In genomic region chr2:61548021-61548420, GRCm38 (mm10) we compare ENCODE assay signal across 32 mouse cellular contexts. TPM values are rescaled to one million over a fixed set of nuclear protein-coding genes. Genes with fewer than 3 reads are reported as not detected.
DNase-seq lines count a peak whose midpoint lies in the region; ATAC-seq lines count a peak whose summit lies in the region.
"Had no signal": no experiment of that assay in that cellular context is flagged by ENCODE, and none has a peak within 500 bp of the region (broad histone marks: within the 10 kb centered on the region; RNA-seq: fewer than 3 reads in every experiment).

No protein-coding gene starts in this region.

- no peak overlapping the region for H3K4me3 ChIP-seq in embryonic facial prominence, embryonic 11.5 days (ENCODE audit: low read depth, low read length)
- H3K4me3 ChIP-seq in limb, embryonic 11.5 days (ENCODE audit: low read depth, low read length): no peak overlapping the region
- H3K4me3 ChIP-seq: embryonic facial prominence, embryonic 15.5 days; forebrain, embryonic 13.5 days; heart, adult 2 months; heart, embryonic 12.5 days; hindbrain, embryonic 15.5 days; limb, embryonic 12.5 days; liver, embryonic 15.5 days; neural tube, embryonic 13.5 days; stomach, embryonic 15.5 days had no signal

- DNase-seq in embryo, embryonic 10 days (ENCODE audit: low spot score): peak; percentile 17
- DNase-seq in embryo, embryonic 9.5 days (ENCODE audit: extremely low spot score): no peak
- DNase-seq in 3T3-L1 (ENCODE audit: low read depth, low spot score): peak; percentile 48
- DNase-seq in embryonic facial prominence, embryonic 11.5 days (ENCODE audit: low spot score): peak; percentile 58
- peak; percentile 36 for DNase-seq in limb, embryonic 11.5 days (ENCODE audit: low spot score)
- DNase-seq in adrenal gland, postnatal 36 days: no peak
- DNase-seq in spleen, postnatal 14 days (ENCODE audit: low spot score in 2 of 2): no peak
- DNase-seq: adrenal gland, postnatal 10 days; cerebellum, adult 11-12 months; cerebellum, adult 9-11 months; gastrocnemius, postnatal 36 days; heart, adult 2 months; heart, postnatal 4 days; kidney, adult 11 months; kidney, postnatal 36 days; layer of hippocampus, postnatal 36 days; lung, embryonic 14.5 days; right cerebral cortex, postnatal 14 days; thymus, postnatal 25 days had no signal

- no peak overlapping the region for H3K4me2 ChIP-seq in embryonic facial prominence, embryonic 11.5 days (ENCODE audit: low read depth, low read length)
- no peak overlapping the region for H3K4me2 ChIP-seq in limb, embryonic 11.5 days (ENCODE audit: low read depth, severe bottlenecking)
- H3K4me2 ChIP-seq: embryonic facial prominence, embryonic 15.5 days; forebrain, embryonic 13.5 days; heart, embryonic 12.5 days; hindbrain, embryonic 15.5 days; limb, embryonic 12.5 days; liver, embryonic 15.5 days; lung, embryonic 14.5 days; midbrain, embryonic 11.5 days; neural tube, embryonic 13.5 days; stomach, embryonic 15.5 days had no signal

- ATAC-seq in embryonic facial prominence, embryonic 11.5 days (replicated peaks; ENCODE audit: insufficient number of reproducible peaks, low FRiP score, low TSS enrichment, low read depth): no peak
- ATAC-seq in limb, embryonic 11.5 days (ENCODE audit: insufficient number of reproducible peaks, low FRiP score, low TSS enrichment, low read depth): no peak
- no peak for ATAC-seq in granulocyte monocyte progenitor cell, adult 5-6 weeks (replicated peaks; ENCODE audit: poor library complexity, severe bottlenecking)
- ATAC-seq: forebrain, embryonic 13.5 days; inflammation-experienced regulatory T-cells, adult 6 months; midbrain, embryonic 16.5 days; Patski had no signal

- no peaks in the 10 kb centered on the region for H3K9me3 ChIP-seq in embryonic facial prominence, embryonic 11.5 days (replicated peaks; ENCODE audit: control insufficient read depth, low read length)
- H3K9me3 ChIP-seq in limb, embryonic 11.5 days (ENCODE audit: control insufficient read depth, low read length): no peaks in the 10 kb centered on the region
- H3K9me3 ChIP-seq: embryonic facial prominence, embryonic 15.5 days; forebrain, embryonic 13.5 days; heart, embryonic 12.5 days; hindbrain, embryonic 15.5 days; limb, embryonic 12.5 days; liver, embryonic 15.5 days; neural tube, embryonic 13.5 days; stomach, embryonic 15.5 days had no signal

- no peaks in the 10 kb centered on the region for H3K4me1 ChIP-seq in embryonic facial prominence, embryonic 11.5 days (ENCODE audit: control insufficient read depth, insufficient read depth, low read length)
- H3K4me1 ChIP-seq in limb, embryonic 11.5 days (ENCODE audit: control insufficient read depth, insufficient read depth, low read length): no peaks in the 10 kb centered on the region
- H3K4me1 ChIP-seq: embryonic facial prominence, embryonic 15.5 days; forebrain, embryonic 13.5 days; heart, embryonic 12.5 days; hindbrain, embryonic 15.5 days; limb, embryonic 12.5 days; liver, embryonic 15.5 days; neural tube, embryonic 13.5 days; stomach, embryonic 15.5 days had no signal

- no peak overlapping the region for H3K27ac ChIP-seq in embryonic facial prominence, embryonic 11.5 days (replicated peaks; ENCODE audit: low read depth, low read length)
- no peak overlapping the region for H3K27ac ChIP-seq in limb, embryonic 11.5 days (replicated peaks; ENCODE audit: low read depth, low read length)
- H3K27ac ChIP-seq: embryonic facial prominence, embryonic 15.5 days; forebrain, embryonic 13.5 days; heart, adult 2 months; hindbrain, embryonic 15.5 days; limb, embryonic 12.5 days; liver, embryonic 15.5 days; neural tube, embryonic 13.5 days; stomach, embryonic 15.5 days had no signal

- no peaks in the 10 kb centered on the region for H3K27me3 ChIP-seq in embryonic facial prominence, embryonic 11.5 days (ENCODE audit: control insufficient read depth, insufficient read depth, low read length)
- H3K27me3 ChIP-seq in limb, embryonic 11.5 days (ENCODE audit: control insufficient read depth, insufficient read depth, low read length): no peaks in the 10 kb centered on the region
- H3K27me3 ChIP-seq: embryonic facial prominence, embryonic 15.5 days; forebrain, embryonic 13.5 days; heart, embryonic 12.5 days; hindbrain, embryonic 15.5 days; limb, embryonic 12.5 days; liver, embryonic 15.5 days; neural tube, embryonic 13.5 days; Patski; stomach, embryonic 15.5 days had no signal

- H3K36me3 ChIP-seq in embryonic facial prominence, embryonic 11.5 days (replicated peaks; ENCODE audit: control insufficient read depth, insufficient read depth, low read depth, low read length): no peaks in the 10 kb centered on the region
- H3K36me3 ChIP-seq in limb, embryonic 11.5 days (ENCODE audit: control insufficient read depth, insufficient read depth, low read length): no peaks in the 10 kb centered on the region
- H3K36me3 ChIP-seq: embryonic facial prominence, embryonic 15.5 days; heart, embryonic 12.5 days; hindbrain, embryonic 15.5 days; limb, embryonic 12.5 days; liver, embryonic 15.5 days; neural tube, embryonic 13.5 days; stomach, embryonic 15.5 days had no signal

- H3K9ac ChIP-seq in embryonic facial prominence, embryonic 11.5 days (replicated peaks; ENCODE audit: low read length): no peak overlapping the region
- H3K9ac ChIP-seq in limb, embryonic 11.5 days (ENCODE audit: low read length): no peak overlapping the region
- H3K9ac ChIP-seq: embryonic facial prominence, embryonic 15.5 days; forebrain, embryonic 13.5 days; heart, embryonic 12.5 days; hindbrain, embryonic 15.5 days; limb, embryonic 12.5 days; liver, embryonic 15.5 days; lung, embryonic 14.5 days; neural tube, embryonic 13.5 days; stomach, embryonic 15.5 days had no signal

- WGBS in embryonic facial prominence, embryonic 11.5 days: 21% methylated on average over 2 of the region's 2 CpGs
- WGBS in limb, embryonic 11.5 days: 25% methylated on average over 2 of the region's 2 CpGs

RNA-seq across cellular contexts. Expression of gene Tank, which starts 30.4 kb away (rescaled TPM):
- polyA plus RNA-seq in embryonic facial prominence, embryonic 11.5 days (2014; fragmentation: Nextera tagmentation; extraction: Ambion mirVana): 37.3 and 38.8 TPM in 2 replicates
- polyA plus RNA-seq in limb, embryonic 11.5 days (2014; fragmentation: Nextera tagmentation; extraction: Ambion mirVana): 29.7 and 30.9 TPM in 2 replicates
- total RNA-seq in adrenal gland, postnatal 36 days (2021): 10 to 100 TPM; 34.9 to 47.6 TPM
- 96.4 and 107 TPM in 2 replicates for total RNA-seq in granulocyte monocyte progenitor cell, adult 5-6 weeks (2014; fragmentation: Nextera tagmentation)
- total RNA-seq in granulocyte monocyte progenitor cell, adult 5-6 weeks (2017): 77.2 and 87.8 TPM in 2 replicates

Comparison
In these comparisons a context has a peak if more than half of its experiments do, and no peak if none do; other contexts are left out.
1. DNase-seq: peak in embryo, embryonic 10 days (single experiment), 3T3-L1 (single experiment), embryonic facial prominence, embryonic 11.5 days (single experiment) and limb, embryonic 11.5 days (single experiment); none in embryo, embryonic 9.5 days (single experiment), adrenal gland, postnatal 36 days (0 of 2) and spleen, postnatal 14 days (0 of 2).